Mouse (Mus musculus) forebrain, postnatal 0 days (tissue): ENCODE measurements around the gene Ipo7. TPM values are rescaled to one million over a fixed set of nuclear protein-coding genes. Genes with fewer than 3 reads are reported as not detected.

Experiments
- ATAC-seq: fragments of 200-750 bp; cut with Nextera tagmentation; 2 replicates; pipeline ENCODE4 v1.8.0; 2017; ENCODE audit warnings: mild to moderate bottlenecking, moderate library complexity
- DNase-seq: peaks from one replicate; pipeline ENCODE4 v3.0.0-alpha.2; 2015
- H3K27ac ChIP-seq: fragments of 300-500 bp; sonication (generic); 2 replicates; pipeline ENCODE4 v1.5.1; 2014; ENCODE audit warnings: low read depth, mild to moderate bottlenecking, antibody characterized with exemption, low read length, moderate library complexity, mixed read lengths
- H3K27me3 ChIP-seq: fragments of 300-500 bp; sonication (generic); 2 replicates; pipeline ENCODE4 v1.6.1; 2014; ENCODE audit warnings: mild to moderate bottlenecking, low read length, mixed read lengths; ENCODE audit not compliant: insufficient read depth
- H3K36me3 ChIP-seq: fragments of 300-500 bp; sonication (generic); 2 replicates; pipeline ENCODE4 v1.6.1; 2014; ENCODE audit warnings: mild to moderate bottlenecking, moderate library complexity; ENCODE audit not compliant: insufficient read depth
- H3K4me1 ChIP-seq: fragments of 300-500 bp; sonication (generic); 2 replicates; pipeline ENCODE4 v1.6.1; 2014; ENCODE audit warnings: antibody characterized with exemption; ENCODE audit not compliant: insufficient read depth
- H3K4me2 ChIP-seq: fragments of 300-500 bp; sonication (generic); 2 replicates; pipeline ENCODE4 v1.6.1; 2014; ENCODE audit warnings: low read depth, mild to moderate bottlenecking, moderate library complexity
- H3K4me3 ChIP-seq: fragments of 300-500 bp; sonication (generic); 2 replicates; pipeline ENCODE4 v1.5.1; 2014; ENCODE audit warnings: low read depth, low read length, mixed read lengths
- H3K9ac ChIP-seq: fragments of 300-500 bp; sonication (generic); 2 replicates; pipeline ENCODE4 v1.6.1; 2014; ENCODE audit warnings: mild to moderate bottlenecking
- H3K9me3 ChIP-seq: fragments of 300-500 bp; sonication (generic); 2 replicates; pipeline ENCODE4 v1.6.1; 2016; ENCODE audit warnings: low read length
- CTCF ChIP-seq: sonication (generic); IDR thresholded peaks from 2 replicates; pipeline ENCODE4 v1.5.1; 2016; ENCODE audit warnings: antibody characterized with exemption, control low read depth, low read depth
- WGBS: fragments of 180-500 bp; shearing (Covaris S2); extraction: QIAGEN DNeasy Blood & Tissue Kit; methylation state at CpG from one replicate; pipeline ENCODE4 v1.1.7; 2014; 5-methylcytosine and 5-hydroxymethylcytosine counted together
- polyA plus RNA-seq: library from polyadenylated mRNA; unstranded; fragments of >200 nt; fragmentation: Nextera tagmentation; extraction: Ambion mirVana; gene quantifications from 2 replicates; pipeline ENCODE4 v1.2.1, GENCODE M21; 2015
- total RNA-seq: library from RNA; depleted of rRNA; stranded (reverse); fragments of >200 nt; gene quantifications from 2 replicates; pipeline ENCODE4 v1.2.3, GENCODE M21; 2014

Gene Ipo7
- total and polyA plus RNA-seq, 2 experiments from 2014 or later: 26.5 to 97.9 TPM

DNA sequence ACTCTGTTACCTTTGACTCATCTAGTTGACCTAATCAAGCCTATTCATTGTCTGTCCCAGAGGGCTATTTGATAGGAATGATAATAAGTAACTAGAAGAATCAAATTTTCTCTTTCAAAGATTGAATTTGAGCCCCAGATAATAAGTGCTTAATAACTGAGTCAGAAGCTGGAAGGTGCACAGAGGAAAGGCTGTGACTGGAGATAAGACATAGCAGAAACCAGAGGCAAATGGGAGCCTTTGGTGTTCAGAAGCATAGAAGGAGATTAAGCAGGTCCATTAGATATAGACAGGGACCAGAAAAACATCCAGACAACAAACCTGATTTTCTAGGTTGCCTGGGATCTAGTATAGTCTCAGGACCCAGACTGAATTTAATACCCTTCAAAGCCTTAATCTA is 12.1 kb upstream of the Ipo7 start:
- ATAC-seq (no peak), DNase-seq (no peak)
- H3K4me3 ChIP-seq: no peak overlapping the region
- no peak overlapping the region for H3K9ac ChIP-seq
- H3K9me3 ChIP-seq: no peaks in the 10 kb centered on the region
- H3K27me3 ChIP-seq: no peaks in the 10 kb centered on the region
- H3K4me2 ChIP-seq: no peak overlapping the region
- no peaks in the 10 kb centered on the region for H3K36me3 ChIP-seq
- no peaks in the 10 kb centered on the region for H3K4me1 ChIP-seq
- no peak overlapping the region for H3K27ac ChIP-seq
- TF ChIP-seq CTCF: no peak

DNA sequence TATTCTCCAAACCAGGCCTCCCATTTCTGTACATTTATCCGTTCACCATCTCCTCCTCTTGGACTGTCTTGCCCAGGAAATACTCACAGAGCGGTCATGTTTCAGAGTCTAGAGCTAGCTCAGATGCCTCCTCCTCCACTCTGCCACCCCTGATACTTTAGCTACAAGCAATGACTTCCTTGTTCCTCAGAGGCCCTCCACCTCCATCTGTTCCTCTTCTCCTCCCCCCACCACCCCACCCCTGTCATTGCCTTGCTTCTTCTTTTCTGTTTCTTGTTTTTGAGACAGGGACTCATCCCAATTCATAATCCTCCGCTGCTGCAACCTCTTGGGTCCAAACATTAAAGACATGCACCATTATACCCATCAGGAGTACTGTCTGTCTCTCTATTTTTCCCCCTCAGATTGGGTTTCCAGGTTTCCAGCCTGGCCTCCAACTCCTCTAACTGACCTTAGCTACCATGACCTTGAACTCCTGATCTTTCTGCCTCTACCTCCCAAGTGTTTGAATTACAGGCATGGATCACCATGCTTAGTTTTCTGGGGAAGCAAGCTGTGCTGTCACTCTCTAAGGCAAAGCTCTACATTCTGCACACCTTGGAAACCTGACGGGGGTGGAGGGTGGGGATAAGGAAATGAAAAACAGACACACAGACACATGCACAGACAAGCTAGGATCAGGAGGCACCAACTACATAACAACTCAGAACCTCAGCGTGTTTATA is 11.4 kb upstream of the Ipo7 start:
- Histone ChIP-seq H3K36me3 (no peaks in the 10 kb centered on the region), H3K4me2 (no peak overlapping the region), H3K9me3 (no peaks in the 10 kb centered on the region), H3K27ac (no peak overlapping the region), H3K9ac (no peak overlapping the region), H3K27me3 (no peaks in the 10 kb centered on the region), H3K4me3 (no peak overlapping the region), H3K4me1 (no peaks in the 10 kb centered on the region)
- 81% methylated on average over 5 of the region's 5 CpGs for WGBS
- ATAC-seq (no peak), DNase-seq (no peak)
- no peak for TF ChIP-seq CTCF

DNA sequence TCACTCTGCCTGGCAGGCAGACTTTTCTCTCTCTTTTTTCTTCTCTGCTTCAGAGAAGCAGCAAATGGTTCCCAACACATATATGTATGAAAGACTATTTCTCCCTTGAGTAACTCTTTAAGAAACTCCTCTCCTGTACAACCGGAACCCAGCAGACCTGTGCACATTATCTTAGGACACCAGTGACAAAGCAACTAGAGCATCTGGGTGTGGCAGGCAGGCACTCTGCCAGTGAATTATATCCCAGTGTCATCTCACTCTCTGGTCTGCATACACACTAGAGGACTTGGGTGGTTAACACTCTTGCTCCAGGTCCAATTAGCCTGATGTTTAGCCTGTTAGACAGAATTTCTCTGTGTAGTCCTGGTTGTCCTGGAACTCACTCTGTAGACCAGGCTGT is 9.6 kb upstream of the Ipo7 start:
- no peaks in the 10 kb centered on the region for H3K27me3 ChIP-seq
- WGBS: 91% methylated on average over 1 of the region's 1 CpGs
- H3K4me1 ChIP-seq: no peaks in the 10 kb centered on the region
- H3K9me3 ChIP-seq: no peaks in the 10 kb centered on the region
- no peak overlapping the region for H3K9ac ChIP-seq
- DNase-seq: no peak
- H3K4me2 ChIP-seq: no peak overlapping the region
- no peak for TF ChIP-seq CTCF
- H3K4me3 ChIP-seq: no peak overlapping the region
- no peak overlapping the region for H3K27ac ChIP-seq
- no peak for ATAC-seq
- H3K36me3 ChIP-seq: no peaks in the 10 kb centered on the region

DNA sequence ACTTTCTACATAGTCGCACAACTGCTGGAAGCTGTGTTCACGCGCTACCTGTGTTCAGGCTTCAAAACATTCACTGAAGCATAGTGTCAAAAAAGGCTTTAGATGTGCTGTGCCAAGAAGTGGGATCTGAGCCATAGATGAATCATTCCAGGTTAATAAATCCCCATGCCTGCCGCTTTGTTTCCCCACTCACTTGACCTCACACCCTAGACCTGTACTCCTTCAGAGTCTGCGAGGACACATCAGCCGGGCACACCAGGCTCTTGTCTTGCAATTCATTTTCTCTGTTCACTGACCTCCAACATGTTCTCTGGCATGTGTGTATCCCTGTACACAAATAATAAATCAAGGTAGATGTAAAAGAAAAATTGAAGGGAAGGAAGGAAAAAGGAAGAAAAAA is 9.0 kb upstream of the Ipo7 start:
- ATAC-seq (no peak), DNase-seq (no peak)
- Histone ChIP-seq H3K4me3 (no peak overlapping the region), H3K4me1 (no peaks in the 10 kb centered on the region), H3K27me3 (no peaks in the 10 kb centered on the region), H3K9me3 (no peaks in the 10 kb centered on the region), H3K4me2 (no peak overlapping the region), H3K27ac (no peak overlapping the region), H3K9ac (no peak overlapping the region), H3K36me3 (no peaks in the 10 kb centered on the region)
- 92% methylated on average over 6 of the region's 6 CpGs for WGBS
- TF ChIP-seq CTCF: no peak

DNA sequence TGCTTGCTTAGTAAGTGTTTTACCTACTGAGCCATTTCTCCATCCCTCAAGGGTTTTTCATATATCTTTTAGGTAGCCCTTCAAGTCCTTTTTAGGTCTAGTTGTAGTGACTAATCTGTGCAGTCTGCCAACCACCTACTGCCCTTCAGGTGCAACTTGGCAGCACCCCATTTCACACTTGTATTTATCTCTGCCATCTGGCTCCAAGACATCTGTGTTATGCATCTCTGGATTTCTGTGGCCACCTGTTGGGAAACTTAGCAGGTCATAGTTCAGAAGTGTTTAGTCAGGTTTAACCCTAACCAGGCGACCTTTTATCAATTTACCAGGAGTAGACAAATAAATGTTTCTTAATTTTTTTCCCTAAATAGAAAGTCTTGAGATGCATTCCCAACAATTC is 6.7 kb upstream of the Ipo7 start:
- no peak overlapping the region for H3K9ac ChIP-seq
- no peaks in the 10 kb centered on the region for H3K27me3 ChIP-seq
- TF ChIP-seq CTCF: no peak
- no peaks in the 10 kb centered on the region for H3K9me3 ChIP-seq
- no peaks in the 10 kb centered on the region for H3K36me3 ChIP-seq
- H3K4me2 ChIP-seq: no peak overlapping the region
- DNase-seq (no peak), ATAC-seq (no peak)
- no peaks in the 10 kb centered on the region for H3K4me1 ChIP-seq
- no peak overlapping the region for H3K4me3 ChIP-seq
- 54% methylated on average over 1 of the region's 1 CpGs for WGBS
- H3K27ac ChIP-seq: no peak overlapping the region

DNA sequence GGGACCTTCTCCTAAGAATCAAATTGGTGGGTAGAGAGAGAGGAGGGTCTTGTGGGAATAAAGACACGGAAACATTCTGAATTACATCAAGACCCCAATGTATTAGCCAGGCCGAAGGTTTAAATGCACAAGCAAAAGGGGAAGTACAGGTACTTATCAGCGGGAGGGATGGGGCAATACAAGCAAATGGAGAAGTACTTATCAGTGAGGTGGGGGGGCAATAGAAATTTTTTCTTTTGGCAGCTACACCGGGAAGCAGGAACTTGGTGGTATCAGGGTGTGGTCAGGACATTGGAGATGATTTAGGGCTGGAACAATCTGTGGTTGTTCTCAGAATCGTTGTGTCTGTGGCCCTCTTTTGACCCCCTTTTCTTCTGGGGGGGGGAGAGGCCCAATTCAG is 3.8 kb upstream of the Ipo7 start:
- Histone ChIP-seq H3K9ac (no peak overlapping the region), H3K27me3 (no peaks in the 10 kb centered on the region), H3K4me3 (no peak overlapping the region), H3K4me2 (no peak overlapping the region), H3K36me3 (no peaks in the 10 kb centered on the region), H3K27ac (no peak overlapping the region), H3K9me3 (no peaks in the 10 kb centered on the region), H3K4me1 (0 out of 2 replicates have a peak, but pooled peaks cover 5% of the 10 kb centered on the region)
- TF ChIP-seq CTCF: no peak
- ATAC-seq (no peak), DNase-seq (no peak)
- 87% methylated on average over 5 of the region's 5 CpGs for WGBS

DNA sequence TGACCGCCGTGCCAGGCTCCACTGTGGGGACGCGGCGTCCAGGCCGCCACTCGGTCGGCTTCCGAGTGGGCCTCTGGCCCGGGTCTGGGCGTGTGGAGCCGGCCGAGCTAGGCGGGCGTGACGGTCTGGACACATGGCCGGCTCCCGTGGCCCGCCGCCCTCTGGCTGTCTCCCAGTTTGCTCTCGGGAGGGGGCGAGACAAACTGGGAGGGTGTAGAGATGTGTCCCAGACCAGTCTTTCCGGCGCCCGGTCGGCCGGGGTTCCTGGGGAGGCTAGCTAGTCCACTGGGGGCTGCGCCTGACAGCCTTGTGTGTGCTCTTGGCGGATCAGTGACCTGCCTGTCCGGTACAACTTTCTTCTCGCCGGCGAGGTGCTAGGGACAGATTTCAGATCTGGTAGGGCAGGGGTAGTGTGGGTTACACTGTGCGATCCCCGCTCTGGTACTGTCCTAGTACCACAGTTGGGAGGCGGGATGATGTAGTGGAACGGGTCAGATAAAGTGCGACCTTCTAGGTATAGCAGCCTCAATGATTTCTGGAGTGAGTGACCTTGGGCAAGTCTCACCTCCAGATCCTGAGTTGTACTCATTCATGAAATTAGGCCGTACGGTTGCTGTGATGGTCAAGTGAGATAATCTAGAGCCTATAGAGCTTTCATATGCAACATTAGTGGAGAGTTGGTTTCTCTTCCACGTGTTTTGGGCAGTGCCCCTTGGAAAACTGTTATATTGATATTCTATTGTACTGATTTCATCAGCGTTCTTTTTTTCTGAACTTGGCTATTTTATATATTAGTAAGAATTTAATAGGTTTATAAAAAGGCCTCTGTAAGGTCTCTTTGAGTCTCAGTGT is 783 bp downstream of the Ipo7 start:
- DNase-seq (no peak), ATAC-seq (peak; percentile 70)
- Histone ChIP-seq H3K27ac (peak overlapping the region; percentile 89), H3K36me3 (no peaks in the 10 kb centered on the region), H3K9me3 (no peaks in the 10 kb centered on the region), H3K27me3 (no peaks in the 10 kb centered on the region), H3K4me1 (peaks cover 11% of the 10 kb centered on the region; the same call in 1 of the 2 replicates), H3K9ac (peak overlapping the region; percentile 96), H3K4me3 (peak overlapping the region; percentile 95), H3K4me2 (peak overlapping the region; percentile 84)
- no peak for TF ChIP-seq CTCF
- 3% methylated on average over 42 of the region's 42 CpGs for WGBS
